Mouse (Mus musculus): ENCODE measurements around the gene Tmub2.

Gene Tmub2

DNA sequence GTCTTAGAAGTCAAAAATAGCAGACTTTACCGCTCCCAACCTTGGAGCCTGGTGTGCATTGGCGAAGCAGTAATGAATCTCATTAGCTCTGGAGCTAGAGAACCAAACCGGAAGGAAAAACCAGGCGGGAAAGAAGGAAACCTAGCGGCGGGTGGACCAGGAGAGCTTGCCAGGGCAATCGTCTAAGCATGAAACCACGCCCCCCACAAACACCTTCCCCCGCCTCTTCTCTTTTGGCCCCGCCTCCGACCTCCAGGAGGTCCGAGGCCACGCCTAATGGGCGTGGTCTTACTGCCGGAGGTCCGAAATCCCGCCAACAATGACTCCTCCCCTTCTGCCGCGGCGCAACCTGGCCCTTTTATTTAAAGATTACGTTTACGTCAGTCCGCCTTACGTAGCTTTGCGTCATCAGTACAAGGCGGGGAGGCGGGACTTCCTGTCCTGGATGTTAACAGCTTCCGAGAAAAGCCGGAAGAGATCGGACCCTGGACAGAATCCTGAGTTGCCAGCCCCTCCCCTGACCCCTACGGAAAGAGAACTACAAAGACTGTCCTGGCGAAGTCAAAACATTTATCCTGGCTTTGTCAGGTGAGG, at the start of gene Tmub2:
TSS of gene Tmub2 (plus strand) at position 431 of the 594 bp plus-strand sequence.
- peak; percentile 99 for DNase-seq

DNA sequence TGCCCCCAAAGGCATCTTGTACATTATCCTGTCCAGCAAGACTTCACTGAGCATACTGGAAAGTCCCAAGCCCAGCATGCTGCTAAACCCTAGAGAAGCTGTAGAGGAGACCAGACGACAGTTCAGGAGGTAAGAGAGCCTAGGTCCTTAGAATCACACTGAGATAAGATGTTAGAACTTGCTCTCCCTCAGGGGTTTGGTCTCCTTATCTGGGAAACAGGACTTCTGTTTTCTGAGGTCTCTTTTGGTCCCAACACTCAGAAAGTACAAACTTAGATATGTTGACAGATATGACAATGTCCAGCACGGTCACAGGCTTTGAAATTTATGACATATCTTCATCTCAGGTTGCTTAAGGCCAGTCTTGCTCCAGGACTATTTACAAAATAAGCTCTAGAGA, 48.7 kb upstream of the Tmub2 start:
- DNase-seq, result no peak

DNA sequence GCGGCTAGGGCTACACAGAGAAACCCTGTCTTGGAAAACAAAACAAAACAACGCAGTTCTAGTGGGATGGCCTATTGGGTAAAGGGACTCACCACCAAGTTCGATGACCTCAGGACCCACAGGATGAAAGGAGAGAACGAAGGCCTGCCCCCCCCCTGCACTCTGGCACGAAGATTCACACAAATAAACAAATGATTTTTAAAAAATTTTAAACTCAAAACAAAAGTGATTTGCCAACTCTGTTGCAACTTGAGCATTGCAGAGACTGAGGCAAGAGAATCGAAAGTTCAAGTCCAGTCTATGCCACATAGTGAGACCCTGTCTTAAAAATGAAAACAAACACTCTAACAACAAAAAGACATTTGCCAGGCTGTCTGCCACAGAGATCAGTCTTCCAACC, 44.1 kb upstream of the Tmub2 start:
- no peak for DNase-seq

GRCm38 (mm10) chr11:102241246-102241645, 43.5 kb upstream of the Tmub2 start:
- peak; percentile 55 for DNase-seq

- no peak for DNase-seq
Observed at GRCm38 (mm10) chr11:102241874-102242273, 42.9 kb upstream of the Tmub2 start.

DNA sequence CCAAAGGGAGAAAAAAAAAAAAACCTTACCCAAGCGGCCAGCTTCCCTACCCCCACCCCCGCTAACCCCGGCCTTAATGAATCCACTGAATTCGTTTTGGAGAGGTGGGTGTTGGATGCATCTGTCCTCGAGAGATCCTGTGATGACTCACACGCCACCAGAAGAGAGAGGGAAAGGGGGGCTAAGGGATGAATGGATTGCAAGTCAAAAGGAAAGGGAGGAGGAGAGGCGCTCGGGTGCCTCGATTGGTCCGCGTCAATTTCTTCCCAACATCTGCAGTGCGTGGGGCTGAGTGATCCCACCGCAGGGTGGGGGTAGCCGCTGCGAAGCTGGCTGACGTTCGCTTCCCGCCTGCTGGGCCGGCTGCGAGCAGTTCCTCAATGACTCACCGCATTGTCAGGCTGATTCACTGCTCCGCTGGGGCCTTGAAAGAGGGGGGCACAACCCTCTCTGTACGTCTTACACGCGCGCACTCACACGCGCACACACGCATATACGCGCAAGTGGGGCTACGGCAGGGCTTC, 39.7 kb upstream of the Tmub2 start:
- no peak for DNase-seq

- no peak for DNase-seq
Observed at GRCm38 (mm10) chr11:102245581-102246272, 39.0 kb upstream of the Tmub2 start.

DNA sequence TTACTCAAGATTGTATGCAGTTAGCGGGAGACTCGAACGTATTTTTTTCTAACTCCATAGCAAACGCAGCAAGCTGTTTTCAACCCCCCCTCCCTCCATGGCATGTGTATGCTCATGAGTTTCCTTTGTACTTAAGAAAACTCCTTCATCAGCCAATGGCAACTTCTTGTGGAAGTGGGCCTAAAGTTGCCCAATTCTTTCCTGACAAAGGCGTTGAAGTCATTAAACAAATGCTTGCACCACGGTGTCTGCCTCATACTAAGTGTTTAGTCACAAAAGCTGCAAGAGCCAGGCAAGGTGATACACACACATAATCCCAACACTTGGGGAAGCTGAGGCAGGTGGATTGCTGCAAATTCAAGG, 38.5 kb upstream of the Tmub2 start:
- no peak for DNase-seq

- DNase-seq, result no peak
Observed at GRCm38 (mm10) chr11:102246871-102247270, 37.9 kb upstream of the Tmub2 start.

DNA sequence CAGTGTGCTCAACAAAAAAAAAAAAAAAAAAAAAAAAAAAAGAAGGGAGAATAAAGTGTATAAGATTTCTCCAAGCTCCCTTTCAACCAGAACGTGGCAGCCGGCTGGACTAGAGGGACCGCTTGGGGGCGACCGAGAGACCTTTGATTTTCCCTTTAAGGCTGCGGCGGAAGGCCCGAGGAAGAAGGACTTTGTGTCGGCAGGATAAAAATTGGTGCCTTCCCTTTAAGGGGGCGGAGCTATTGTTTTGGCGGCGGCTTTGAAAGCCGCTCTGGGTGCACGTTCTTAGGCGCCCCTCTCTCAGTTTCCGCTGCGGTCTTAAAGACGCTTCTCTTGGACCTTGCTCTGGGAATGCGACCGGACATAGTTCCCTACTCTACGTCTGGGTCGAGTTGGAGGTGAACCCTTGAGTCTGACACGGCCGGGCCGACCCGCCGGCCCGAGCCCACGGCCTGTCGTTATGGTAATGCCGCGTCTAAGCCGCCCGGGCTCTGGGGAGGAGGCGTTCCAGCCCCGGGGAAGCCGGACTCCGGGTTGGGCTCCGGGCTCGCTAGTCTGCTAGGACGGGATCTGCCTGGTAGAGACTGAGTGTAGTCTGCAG, 36.0 kb upstream of the Tmub2 start, which contains the start of gene BC030867:
TSS of gene BC030867 (plus strand) at position 253 of the 601 bp plus-strand sequence.
- DNase-seq, result peak; percentile 82

DNA sequence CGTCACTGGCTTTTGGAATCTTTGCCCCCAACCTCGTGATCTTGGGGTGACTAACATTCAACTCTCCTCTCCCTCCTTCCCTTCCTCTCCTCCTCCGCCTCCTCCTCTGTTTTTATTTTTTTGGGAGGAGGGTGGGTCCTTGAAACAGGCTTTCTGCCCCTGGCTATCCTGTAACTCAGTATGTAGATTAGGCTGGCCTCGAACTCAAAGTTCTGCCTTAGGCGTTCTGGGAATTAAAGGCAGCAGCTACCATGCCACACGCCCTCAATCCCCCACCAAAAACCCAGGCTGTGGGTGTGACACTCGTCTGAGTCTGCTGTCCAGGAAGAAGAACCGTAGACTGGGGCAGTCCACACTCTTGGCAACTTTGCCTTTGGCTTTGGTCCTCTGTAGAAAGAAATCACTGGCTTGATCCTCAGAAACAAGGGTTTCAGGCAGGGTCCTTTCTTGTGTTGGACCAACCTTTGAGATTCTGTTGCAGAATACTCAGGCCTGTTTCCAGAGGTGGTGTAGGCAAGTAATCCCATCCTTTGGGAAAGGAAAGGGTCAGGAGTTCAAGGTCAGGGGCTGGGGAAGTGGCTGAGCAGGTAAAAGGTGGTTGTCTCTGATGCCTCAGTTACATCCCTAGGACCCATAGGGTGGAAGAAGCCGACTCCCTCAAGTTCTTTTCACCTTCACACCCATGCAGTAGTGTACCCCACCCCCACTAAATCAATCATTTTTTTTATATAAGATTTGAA, 35.2 kb upstream of the Tmub2 start:
- no peak for DNase-seq

DNA sequence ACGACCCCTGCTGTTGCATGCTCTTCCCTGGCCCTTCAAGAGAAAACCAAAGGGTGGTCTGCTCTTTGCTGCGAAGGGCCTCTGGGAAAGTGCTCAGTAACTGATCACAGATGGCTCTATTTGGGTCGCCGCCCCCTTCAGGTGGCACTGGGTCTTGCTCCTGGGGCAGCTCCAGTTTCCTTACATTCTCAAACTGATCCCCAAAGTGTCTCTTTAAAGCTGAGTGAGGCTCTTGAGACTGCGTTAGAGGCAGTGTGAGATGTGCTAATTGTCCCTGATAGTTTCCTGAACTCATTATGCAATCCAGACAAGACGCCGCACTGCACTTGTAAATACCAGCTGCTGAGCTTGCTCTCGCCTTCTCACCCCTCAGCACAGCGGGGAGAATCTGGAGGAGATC, 27.2 kb upstream of the Tmub2 start:
- no peak for DNase-seq

DNA sequence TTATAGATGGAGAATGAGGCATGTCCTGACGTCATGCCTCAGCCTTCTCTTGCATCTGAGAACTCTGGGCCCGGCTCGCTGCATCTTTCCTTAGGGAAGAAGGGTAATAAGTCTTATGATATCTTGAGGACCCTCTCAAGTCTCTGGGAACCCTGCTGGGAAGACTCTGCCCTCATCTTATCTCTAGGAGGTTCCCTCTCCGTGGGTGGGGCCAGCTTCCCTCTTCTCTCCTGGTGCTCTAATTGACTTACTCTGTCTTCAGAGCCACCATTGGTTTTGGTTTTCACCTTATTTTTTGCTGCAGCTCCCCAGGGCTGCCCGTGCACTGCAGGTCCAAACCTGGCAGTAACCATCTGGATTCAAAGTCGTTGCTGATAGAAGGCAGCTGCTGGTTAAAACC, 26.6 kb upstream of the Tmub2 start:
- DNase-seq, result no peak

GRCm38 (mm10) chr11:102258521-102258920, 26.2 kb upstream of the Tmub2 start:
- DNase-seq, result no peak

DNA sequence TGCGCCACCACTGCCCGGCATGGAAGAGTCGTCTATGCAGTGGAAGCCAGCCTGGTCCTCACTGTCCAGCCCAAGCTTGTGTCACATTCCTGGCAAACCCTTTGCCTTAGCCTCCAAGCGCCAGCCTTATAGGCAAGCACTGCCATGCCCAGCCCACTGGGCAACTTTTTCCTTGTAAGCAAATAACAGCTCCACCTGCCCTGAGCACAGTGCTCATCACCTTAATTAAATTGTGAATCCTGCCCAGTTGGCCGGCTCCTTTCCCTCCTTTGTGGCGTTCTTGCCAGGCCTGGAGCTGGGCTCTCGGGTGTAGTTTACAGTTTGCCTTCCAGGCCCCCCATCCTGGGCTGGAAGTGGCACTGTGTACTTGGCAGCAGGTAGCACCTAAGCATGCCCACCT, 21.5 kb upstream of the Tmub2 start:
- DNase-seq, result peak; percentile 37

DNA sequence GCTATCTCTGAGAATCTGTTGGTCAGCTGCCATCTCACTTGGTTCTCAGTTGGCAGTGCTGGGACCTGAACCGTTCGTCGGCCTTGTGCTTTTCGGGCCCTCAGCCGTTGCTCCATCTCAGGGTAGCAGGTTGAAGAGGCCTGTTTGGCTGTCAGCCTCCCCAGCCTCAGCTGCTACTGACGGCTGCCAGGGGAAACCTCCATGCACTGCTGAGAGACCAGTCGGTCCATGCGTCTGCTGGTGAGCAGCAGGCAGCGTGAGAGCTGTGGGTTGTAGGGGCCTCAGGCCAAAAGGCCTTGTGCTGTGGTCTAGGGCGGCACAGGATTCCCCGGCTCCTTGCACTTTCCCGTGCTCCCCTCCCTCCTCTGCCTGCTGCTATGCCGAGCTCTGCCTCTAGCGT, 18.9 kb upstream of the Tmub2 start:
- no peak for DNase-seq

DNA sequence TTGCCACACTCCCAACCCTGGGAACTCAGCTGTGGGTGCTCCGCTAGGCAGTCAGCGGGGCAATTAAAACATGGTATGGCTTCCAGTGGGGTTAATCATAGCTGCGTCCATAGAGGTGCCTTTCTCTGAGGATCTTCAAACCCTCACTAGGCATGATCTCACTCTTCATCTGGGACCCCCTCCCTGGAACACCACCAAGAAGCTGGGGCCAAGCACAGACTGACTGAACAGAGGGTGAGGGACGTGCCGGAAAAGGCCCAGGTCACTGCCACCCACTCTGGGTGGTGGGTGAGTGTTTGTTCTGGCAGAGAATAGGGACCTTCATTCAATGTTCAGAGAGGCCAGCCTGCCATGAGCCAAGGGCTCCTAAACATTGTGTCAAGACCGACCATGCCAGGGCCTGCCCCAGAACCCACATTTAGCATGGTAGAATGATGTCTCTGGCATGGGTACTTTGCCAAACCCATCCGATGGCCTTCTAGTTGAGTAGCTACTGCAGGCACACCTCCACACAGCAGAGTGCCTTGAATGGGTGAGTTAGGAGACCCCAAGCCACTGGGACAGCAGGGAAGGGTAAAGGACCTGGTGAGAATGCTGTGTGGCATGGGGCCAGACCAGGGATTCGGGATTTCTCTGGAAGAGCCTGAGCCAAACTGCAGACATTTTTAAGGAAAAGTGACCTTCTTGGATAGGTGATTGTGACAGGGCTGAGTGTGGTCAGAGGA, 17.9 kb upstream of the Tmub2 start:
- DNase-seq, result no peak

DNA sequence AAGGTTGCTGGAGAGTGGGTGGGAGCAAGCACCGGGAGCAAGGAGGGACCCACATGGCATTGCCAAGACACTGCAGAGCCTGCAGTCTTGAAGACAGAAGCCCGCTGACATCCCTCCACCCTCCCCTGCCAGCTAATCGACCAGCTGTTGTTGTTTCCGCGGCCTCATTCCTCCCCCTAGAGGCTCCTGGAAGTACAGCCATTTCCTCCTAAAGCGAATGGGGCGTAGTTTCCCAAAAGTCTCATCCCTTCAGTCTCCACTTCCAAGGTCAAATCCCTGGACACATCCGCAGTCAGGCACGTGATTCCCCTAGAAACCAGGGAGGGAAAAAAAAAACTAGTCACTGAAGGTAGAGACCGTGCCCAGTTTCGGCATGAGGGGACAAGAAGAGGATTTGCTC, 17.3 kb upstream of the Tmub2 start:
- peak; percentile 53 for DNase-seq

- no peak for DNase-seq
Observed at GRCm38 (mm10) chr11:102268520-102269244, 16.0 kb upstream of the Tmub2 start, which contains the start of gene Asb16. TSS of gene Asb16 (plus strand) at chr11:102268743.

DNA sequence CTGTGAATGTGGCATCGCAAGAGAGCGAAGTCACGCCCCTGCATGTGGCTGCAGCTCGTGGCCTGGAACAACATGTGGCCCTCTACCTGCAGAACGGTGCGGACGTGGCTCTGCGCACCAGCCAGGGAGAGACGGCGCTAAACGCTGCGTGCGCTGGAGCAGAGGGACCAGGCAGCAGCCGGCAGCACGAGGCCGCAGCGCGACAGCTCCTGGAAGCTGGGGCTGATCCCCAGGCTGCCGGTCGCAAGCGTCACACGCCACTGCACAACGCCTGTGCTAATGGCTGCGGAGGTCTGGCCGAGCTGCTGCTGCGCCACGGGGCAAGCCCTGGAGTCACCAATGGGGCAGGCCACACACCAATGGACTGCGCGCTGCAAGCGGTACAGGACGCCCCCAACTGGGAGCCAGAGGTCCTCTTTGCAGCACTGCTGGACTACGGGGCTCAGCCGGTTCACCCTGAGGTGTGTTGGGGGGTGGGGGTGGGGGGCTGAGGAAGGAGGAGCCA, 8.3 kb upstream of the Tmub2 start:
- no peak for DNase-seq

DNA sequence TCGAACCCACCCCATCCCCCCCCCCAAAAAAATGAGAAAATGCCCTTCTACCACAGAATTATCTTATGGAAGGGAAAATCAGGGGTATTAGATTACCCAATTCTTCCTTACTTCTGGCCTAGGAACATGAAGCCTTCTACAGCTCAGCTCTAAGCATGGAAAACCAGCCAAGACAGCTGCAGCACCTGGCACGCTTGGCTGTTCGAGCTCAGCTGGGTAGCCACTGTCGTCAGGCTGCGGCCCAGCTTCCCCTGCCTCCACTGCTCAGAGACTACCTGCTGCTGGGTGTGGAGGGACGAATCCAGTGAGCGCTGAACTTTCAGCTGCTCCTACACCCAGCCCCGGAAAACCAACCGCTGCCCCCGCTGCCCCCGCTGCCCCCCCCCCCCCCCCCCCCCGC, 7.0 kb upstream of the Tmub2 start:
- no peak for DNase-seq

DNA sequence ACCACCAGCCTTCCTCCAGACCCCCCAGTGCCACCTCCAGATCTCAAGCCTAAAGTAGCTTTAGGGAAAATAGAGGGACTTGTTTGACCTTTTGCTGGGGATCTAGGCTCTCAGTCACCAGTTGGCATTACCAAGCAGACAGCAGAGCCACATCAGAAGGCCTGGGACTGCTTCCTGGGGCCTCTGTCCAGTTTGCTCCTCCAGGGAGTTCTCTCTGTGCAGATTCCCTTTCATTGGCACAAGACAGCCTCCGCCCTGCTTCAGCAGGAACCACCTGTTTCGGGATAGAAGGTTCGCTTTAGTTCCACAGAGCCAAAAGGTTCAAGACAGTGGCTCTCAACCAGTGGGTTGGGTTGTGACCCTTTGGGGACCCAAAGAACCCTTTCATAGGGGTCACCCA, 5.1 kb upstream of the Tmub2 start:
- DNase-seq, result no peak
